Mouse (Mus musculus) layer of hippocampus, postnatal 14 days (tissue): Measurements from ENCODE around the gene Ccdc17. TPM values are rescaled to one million over a fixed set of nuclear protein-coding genes. Genes with fewer than 3 reads are reported as not detected.

Experiments
- DNase-seq, 2 experiments: peaks; one replicate each; pipeline ENCODE4 v3.0.0; 2021 to 2022; ENCODE audit warnings: low spot score in 2 of 2, mixed read lengths in 1 of 2
- long read RNA-seq, 2 experiments: library from polyadenylated mRNA; stranded (forward); transcript quantifications; one replicate each; pipeline ENCODE4 v2.0.0; 2021
- total RNA-seq, 2 experiments: library from RNA; stranded (reverse); gene quantifications; 2 replicates each; pipeline ENCODE4 v1.2.3; 2021

Gene Ccdc17
- total RNA-seq, result 1 to 10 TPM; 3.4 to 5.7 TPM
- long read RNA-seq, experiment 1, partial matches to known transcripts, result 1 of 4 reads
- long read RNA-seq, experiment 1, other reads (novel, unspliced or antisense), result 2 of 4 reads
- long read RNA-seq, experiment 2, partial matches to known transcripts, result 2 of 3 reads
- long read RNA-seq, experiment 2, other reads (novel, unspliced or antisense), result 1 of 3 reads

GRCm38 (mm10) chr4:116596379-116596778, at the start of gene Ccdc17:
Gene Ccdc17, plus strand, starts transcription at chr4:116596654.
- DNase-seq, result no peak

GRCm38 (mm10) chr4:116550432-116550831, 46.0 kb upstream of the Ccdc17 start:
- DNase-seq, result no peak

GRCm38 (mm10) chr4:116553035-116553434, 43.4 kb upstream of the Ccdc17 start:
- DNase-seq, result no peak

GRCm38 (mm10) chr4:116555413-116556300, 40.8 kb upstream of the Ccdc17 start, which contains the start of gene Tmem69:
Gene Tmem69, minus strand, starts transcription at chr4:116555936.
- peak; percentile 79 to 86 for DNase-seq

GRCm38 (mm10) chr4:116556561-116557305, 39.7 kb upstream of the Ccdc17 start:
- peak; percentile 94 to 95 for DNase-seq

GRCm38 (mm10) chr4:116557306-116558121, 38.9 kb upstream of the Ccdc17 start, which contains the start of gene Gpbp1l1:
Gene Gpbp1l1, plus strand, starts transcription at chr4:116557658.
- DNase-seq, result peak; percentile 98

- no peak for DNase-seq
Observed at GRCm38 (mm10) chr4:116558151-116558882, 38.1 kb upstream of the Ccdc17 start.

GRCm38 (mm10) chr4:116595793-116596192, 661 bp upstream of the Ccdc17 start:
- no peak for DNase-seq

- DNase-seq, result peak; percentile 79 to 86
Observed at GRCm38 (mm10) chr4:116596978-116597881, 776 bp downstream of the Ccdc17 start.

- DNase-seq, result no peak
Observed at GRCm38 (mm10) chr4:116612621-116613020, 16.2 kb downstream of the Ccdc17 start.

- DNase-seq, result no peak
Observed at GRCm38 (mm10) chr4:116615237-116615636, 18.8 kb downstream of the Ccdc17 start.

GRCm38 (mm10) chr4:116624831-116625230, 28.4 kb downstream of the Ccdc17 start:
- no peak for DNase-seq

GRCm38 (mm10) chr4:116626658-116627358, 30.4 kb downstream of the Ccdc17 start:
- DNase-seq, result peak; percentile 65 to 76

- peak; percentile 91 to 94 for DNase-seq
Observed at GRCm38 (mm10) chr4:116627359-116627716, 30.9 kb downstream of the Ccdc17 start.

GRCm38 (mm10) chr4:116627722-116628662, 31.5 kb downstream of the Ccdc17 start, which contains the start of gene Nasp:
Gene Nasp, minus strand, starts transcription at chr4:116627941.
- DNase-seq, result peak; percentile 86 to 90

GRCm38 (mm10) chr4:116635197-116635596, 38.7 kb downstream of the Ccdc17 start:
- no peak for DNase-seq

- DNase-seq, result no peak
Observed at GRCm38 (mm10) chr4:116638821-116639220, 42.4 kb downstream of the Ccdc17 start.
